Mouse (Mus musculus) cortical plate, adult 2 months (tissue): ENCODE data around the gene Wdr62.

Experiments used
- CTCF ChIP-seq: fragments of 200-500 bp; IDR thresholded peaks from 2 replicates; pipeline ENCODE4 v1.5.1; 2011; ENCODE audit warnings: mild to moderate bottlenecking, control low read depth, low read length; ENCODE audit not compliant: insufficient read depth; ENCODE audit errors: extremely low read depth
- POLR2A ChIP-seq: fragments of 200-500 bp; IDR thresholded peaks from 2 replicates; pipeline ENCODE4 v1.6.1; 2011; ENCODE audit warnings: mild to moderate bottlenecking, low read length, control low read depth; ENCODE audit not compliant: insufficient read depth; ENCODE audit errors: extremely low read depth

GRCm38 (mm10) chr7:30193581-30194100, 86.6 kb downstream of the Wdr62 start:
- TF ChIP-seq POLR2A (0 out of 2 replicates have a peak, but pooled peaks have one; percentile 13), CTCF (no peak)
